Mouse (Mus musculus) G1E (cell line): ENCODE measurements around the gene Zdhhc22. TPM values are rescaled to one million over a fixed set of nuclear protein-coding genes. Genes with fewer than 3 reads are reported as not detected.

Source experiments
- ATAC-seq: 2 replicates; pipeline ENCODE4 v1.8.0; 2016; ENCODE audit warnings: mild to moderate bottlenecking; ENCODE audit not compliant: insufficient number of reproducible peaks, poor library complexity, low FRiP score, severe bottlenecking; ENCODE audit errors: extremely low read depth
- DNase-seq: peaks from one replicate; pipeline ENCODE4 v3.0.0; 2012; ENCODE audit warnings: low spot score
- H3K27me3 ChIP-seq: 2 replicates; pipeline ENCODE4 v1.6.1; 2012; ENCODE audit warnings: mild to moderate bottlenecking, low read length, inconsistent platforms; ENCODE audit not compliant: insufficient read depth
- H3K36me3 ChIP-seq: replicated peaks from 2 replicates; pipeline ENCODE3; 2012; ENCODE audit warnings: mild to moderate bottlenecking, inconsistent platforms
- H3K4me1 ChIP-seq: 2 replicates; pipeline ENCODE4 v1.6.1; 2012; ENCODE audit warnings: low read depth, low read length, inconsistent platforms, mixed read lengths; ENCODE audit not compliant: insufficient read depth
- H3K4me3 ChIP-seq: 2 replicates; pipeline ENCODE4 v1.5.1; 2012; ENCODE audit warnings: low read depth, mild to moderate bottlenecking, inconsistent platforms, low read length, moderate library complexity, mixed read lengths
- H3K9me3 ChIP-seq: replicated peaks from 2 replicates; pipeline ENCODE4 v1.6.1; 2012; ENCODE audit warnings: inconsistent platforms
- CTCF ChIP-seq: IDR thresholded peaks from 2 replicates; pipeline ENCODE4 v1.5.1; 2012; ENCODE audit warnings: low read depth, low read length, inconsistent platforms, mixed read lengths
- GATA1 ChIP-seq: IDR thresholded peaks from 2 replicates; pipeline ENCODE4 v1.6.1; 2012; ENCODE audit warnings: borderline replicate concordance, low read length, inconsistent platforms, mixed read lengths
- GATA2 ChIP-seq: IDR thresholded peaks from 2 replicates; pipeline ENCODE4 v1.6.1; 2012; ENCODE audit warnings: low read depth, low read length, inconsistent platforms, borderline replicate concordance
- POLR2AphosphoS5 ChIP-seq: IDR thresholded peaks from 2 replicates; pipeline ENCODE4 v1.6.1; 2012; ENCODE audit warnings: low read depth, low read length, inconsistent platforms; ENCODE audit not compliant: insufficient replicate concordance
- TAL1 ChIP-seq: conservative IDR thresholded peaks from 2 replicates; pipeline ENCODE4 v1.6.1; 2012; ENCODE audit warnings: low read depth, low read length, inconsistent platforms, mixed read lengths
- polyA plus RNA-seq: library from polyadenylated mRNA; stranded (reverse); fragments of >175 nt; gene quantifications from 2 replicates; pipeline ENCODE4 v1.2.3, GENCODE M21; 2012
- total RNA-seq, 2 experiments: library from RNA; stranded (forward) in 1 of 2; stranded (reverse) in 1 of 2; fragments of 200-1000 nt in 1 of 2; fragments of >200 nt in 1 of 2; fragmentation: Nextera tagmentation in 1 of 2; gene quantifications; 2 replicates each; pipeline ENCODE4 v1.2.3; 2014 to 2017

Gene Zdhhc22
- total and polyA plus RNA-seq, 3 experiments, result 0.11 TPM; not detected in 2

DNA sequence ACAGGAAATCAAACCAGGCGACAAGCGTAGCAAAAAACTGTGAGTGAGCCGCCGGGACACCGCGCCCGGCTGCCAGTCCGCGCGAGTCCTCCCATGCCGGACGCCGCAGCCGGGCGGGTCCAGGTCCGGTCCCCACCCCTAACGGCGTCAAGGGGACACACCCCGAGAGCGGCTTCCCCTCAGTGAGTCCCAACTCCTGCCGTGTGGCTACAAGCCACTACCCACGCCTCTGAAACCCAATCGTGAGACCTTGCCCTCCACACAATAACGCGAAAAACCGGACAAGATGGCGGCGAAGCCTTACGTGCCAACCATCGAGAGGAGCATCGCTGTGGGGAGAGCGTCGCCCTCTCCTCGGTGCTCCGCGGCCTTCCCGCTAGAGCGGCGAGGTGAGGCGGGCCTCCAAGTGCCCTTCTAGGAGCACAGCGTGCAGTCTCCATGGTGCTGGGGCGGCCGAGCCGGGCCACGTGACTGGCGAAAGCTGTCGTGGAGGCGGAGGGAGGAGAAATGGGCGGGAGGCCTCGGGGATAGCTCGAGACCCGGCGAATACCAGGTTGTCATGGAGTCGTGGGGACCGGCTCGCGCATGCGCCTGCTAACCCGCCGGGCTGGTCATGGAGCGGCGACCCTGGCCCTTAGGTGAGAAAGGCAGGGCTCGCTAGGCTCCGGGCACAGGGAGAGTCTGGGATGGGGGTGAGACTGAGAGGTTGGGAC, 43.2 kb downstream of the Zdhhc22 start, which contains the start of gene Cipc:
Cipc (plus strand) TSS at position 182 of the 713 bp plus-strand sequence.
- peaks cover 16% of the 10 kb centered on the region for H3K36me3 ChIP-seq
- peaks cover 65% of the 10 kb centered on the region for H3K4me1 ChIP-seq
- H3K4me3 ChIP-seq, result peak within 1 kb of the TSS; percentile 77
- TF ChIP-seq GATA1 (no peak), POLR2AphosphoS5 (0 out of 2 replicates have a peak, but pooled peaks have one; percentile 68), TAL1 (no peak), CTCF (no peak), GATA2 (no peak)
- DNase-seq (peak; percentile 99), ATAC-seq (peak; percentile 81)
- H3K27me3 ChIP-seq, result peaks cover 15% of the 10 kb centered on the region
- H3K9me3 ChIP-seq, result no peaks in the 10 kb centered on the region

DNA sequence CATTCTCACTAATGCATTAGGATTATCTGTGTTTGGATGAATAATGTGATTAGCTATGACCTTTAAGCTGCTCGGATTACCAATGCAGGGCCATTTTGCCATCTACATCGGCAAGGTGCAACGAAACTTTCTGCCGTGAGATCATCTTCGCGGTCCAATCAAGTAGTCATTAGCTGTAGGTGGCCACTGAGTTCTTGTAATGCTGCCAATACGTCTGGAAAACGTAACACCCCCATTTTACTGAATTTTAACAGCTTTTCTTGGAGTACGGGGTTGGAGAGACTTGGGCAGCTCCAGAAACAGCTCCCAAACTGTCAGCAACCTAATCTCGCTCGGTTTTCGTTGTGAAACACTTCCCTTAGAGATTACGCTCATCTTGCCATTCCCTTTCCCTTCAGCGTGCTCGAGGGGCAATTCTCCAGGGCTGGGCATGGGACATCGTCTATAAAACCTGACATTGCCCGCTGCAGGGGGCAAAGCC, 43.9 kb downstream of the Zdhhc22 start:
- ATAC-seq (no peak), DNase-seq (peak; percentile 36)
- Histone ChIP-seq H3K4me3 (peak overlapping the region; percentile 77), H3K4me1 (peaks cover 65% of the 10 kb centered on the region), H3K9me3 (no peaks in the 10 kb centered on the region), H3K36me3 (peaks cover 13% of the 10 kb centered on the region), H3K27me3 (peaks cover 18% of the 10 kb centered on the region)
- TF ChIP-seq GATA1, result no peak
- TF ChIP-seq POLR2AphosphoS5, result 0 out of 2 replicates have a peak, but pooled peaks have one; percentile 35

DNA sequence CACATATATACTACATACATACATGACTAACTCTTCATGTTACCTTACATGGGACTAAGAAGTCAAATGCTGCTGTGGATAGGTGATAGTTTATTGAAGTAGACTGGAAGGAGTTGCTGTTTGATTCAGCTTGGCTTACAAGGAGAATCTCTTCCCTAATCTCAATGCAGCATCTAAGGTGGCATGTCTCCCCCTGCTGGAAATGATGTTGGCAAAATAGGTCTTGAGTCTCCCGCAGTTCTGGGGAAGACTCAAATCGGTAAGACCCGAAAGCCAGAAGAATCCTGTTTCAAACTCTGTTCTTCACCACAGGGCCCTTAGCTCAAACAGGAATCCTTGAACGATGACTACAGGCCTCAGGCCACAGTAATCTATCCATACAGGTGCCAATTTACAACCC, 45.1 kb downstream of the Zdhhc22 start:
- no peak overlapping the region for H3K4me3 ChIP-seq
- no peaks in the 10 kb centered on the region for H3K9me3 ChIP-seq
- H3K27me3 ChIP-seq, result peaks cover 28% of the 10 kb centered on the region
- TF ChIP-seq CTCF (peak; percentile 24; the same call in 1 of the 2 replicates), GATA2 (peak; percentile 96; the same call in 1 of the 2 replicates), TAL1 (no peak)
- DNase-seq, result peak; percentile 51
- H3K4me1 ChIP-seq, result peaks cover 57% of the 10 kb centered on the region
- ATAC-seq, result no peak
- peaks cover 7% of the 10 kb centered on the region for H3K36me3 ChIP-seq

DNA sequence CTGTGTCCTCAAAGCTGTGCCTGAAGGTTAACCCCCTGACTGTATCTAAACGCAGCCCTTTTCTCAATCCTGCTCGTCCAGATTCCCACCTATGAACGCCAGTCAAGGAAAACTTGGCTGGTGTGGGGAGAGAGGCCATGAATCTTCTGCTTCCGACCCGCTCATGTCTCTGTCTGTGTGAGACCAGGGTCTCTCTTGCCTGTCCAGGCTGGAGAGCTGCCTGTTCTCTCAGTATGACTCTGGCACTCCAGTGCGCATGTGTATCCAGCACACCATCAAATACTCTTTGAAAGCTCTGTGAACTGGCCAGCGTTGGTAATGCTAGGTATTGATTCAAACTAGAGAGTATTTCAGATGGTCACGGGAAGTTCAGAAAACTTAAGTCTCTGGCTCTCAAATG, 46.8 kb downstream of the Zdhhc22 start:
- H3K4me1 ChIP-seq, result peaks cover 41% of the 10 kb centered on the region
- H3K27me3 ChIP-seq, result peaks cover 38% of the 10 kb centered on the region
- TF ChIP-seq CTCF (no peak), GATA1 (no peak), POLR2AphosphoS5 (no peak), GATA2 (no peak), TAL1 (no peak)
- DNase-seq (no peak), ATAC-seq (no peak)
- no peaks in the 10 kb centered on the region for H3K36me3 ChIP-seq
- H3K9me3 ChIP-seq, result no peaks in the 10 kb centered on the region
- H3K4me3 ChIP-seq, result no peak overlapping the region

DNA sequence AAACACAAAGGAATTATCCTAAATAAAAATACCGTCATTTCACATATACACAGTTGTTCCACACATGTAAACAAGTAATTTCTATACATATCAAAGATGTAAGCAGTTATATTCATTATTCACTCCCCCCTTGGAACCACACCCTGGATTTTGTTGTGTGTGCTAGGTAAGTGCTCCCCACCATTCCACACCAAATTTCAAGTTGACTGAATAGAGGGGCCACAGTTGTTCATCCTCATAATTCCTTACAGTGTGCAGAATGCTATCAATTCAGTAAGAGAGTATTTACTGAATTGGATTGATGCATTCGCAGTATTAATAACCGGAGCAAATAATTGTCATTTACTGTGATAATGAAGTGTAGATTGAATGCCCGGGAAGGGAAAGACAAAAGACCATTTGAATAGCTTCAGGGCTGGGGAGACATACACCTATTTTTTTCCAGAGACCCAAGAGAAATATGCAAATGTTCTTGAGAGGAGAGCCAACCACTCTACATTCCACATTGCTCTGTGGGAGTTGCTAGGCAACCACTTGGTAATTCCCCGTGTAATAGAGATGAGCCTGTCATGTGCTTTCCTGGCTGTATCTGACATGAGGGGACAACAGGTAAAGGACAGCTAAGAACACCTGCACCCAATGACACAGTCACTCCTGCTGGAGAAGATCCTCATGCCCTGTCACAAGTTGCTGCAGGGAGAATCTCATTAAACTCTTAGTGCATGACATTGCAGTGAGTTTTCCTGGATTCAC, 48.3 kb downstream of the Zdhhc22 start:
- ATAC-seq (no peak), DNase-seq (no peak)
- H3K9me3 ChIP-seq, result no peaks in the 10 kb centered on the region
- H3K27me3 ChIP-seq, result peaks cover 50% of the 10 kb centered on the region
- H3K36me3 ChIP-seq, result no peaks in the 10 kb centered on the region
- H3K4me1 ChIP-seq, result peaks cover 31% of the 10 kb centered on the region
- TF ChIP-seq POLR2AphosphoS5, result no peak
- no peak for TF ChIP-seq GATA1
- TF ChIP-seq TAL1, result no peak
- no peak for TF ChIP-seq CTCF
- no peak for TF ChIP-seq GATA2
- H3K4me3 ChIP-seq, result no peak overlapping the region

DNA sequence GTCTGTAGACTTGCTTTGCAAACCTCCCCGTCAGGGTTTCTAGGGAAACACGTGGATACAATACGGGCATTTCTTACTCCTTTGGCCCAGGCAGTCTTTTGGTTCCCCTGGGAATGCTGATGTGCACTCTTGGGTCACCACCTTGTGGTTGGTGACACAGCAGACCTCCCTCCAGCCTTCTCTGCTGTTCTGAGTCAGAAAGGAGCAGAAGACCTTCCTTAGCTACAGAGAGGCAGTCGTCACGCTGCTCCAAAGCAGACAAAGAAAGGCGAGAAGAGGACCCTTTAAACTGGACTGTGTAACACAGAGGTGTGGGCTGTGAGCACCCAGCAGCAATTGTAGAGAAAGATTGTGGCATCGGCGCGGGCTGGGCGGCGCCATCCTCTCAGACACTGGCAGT, 49.1 kb downstream of the Zdhhc22 start:
- Histone ChIP-seq H3K27me3 (peaks cover 55% of the 10 kb centered on the region), H3K4me1 (peaks cover 27% of the 10 kb centered on the region), H3K36me3 (no peaks in the 10 kb centered on the region), H3K4me3 (no peak overlapping the region), H3K9me3 (no peaks in the 10 kb centered on the region)
- ATAC-seq (no peak), DNase-seq (no peak)
- no peak for TF ChIP-seq GATA2
- TF ChIP-seq GATA1, result no peak
- no peak for TF ChIP-seq CTCF
- no peak for TF ChIP-seq POLR2AphosphoS5
- no peak for TF ChIP-seq TAL1

DNA sequence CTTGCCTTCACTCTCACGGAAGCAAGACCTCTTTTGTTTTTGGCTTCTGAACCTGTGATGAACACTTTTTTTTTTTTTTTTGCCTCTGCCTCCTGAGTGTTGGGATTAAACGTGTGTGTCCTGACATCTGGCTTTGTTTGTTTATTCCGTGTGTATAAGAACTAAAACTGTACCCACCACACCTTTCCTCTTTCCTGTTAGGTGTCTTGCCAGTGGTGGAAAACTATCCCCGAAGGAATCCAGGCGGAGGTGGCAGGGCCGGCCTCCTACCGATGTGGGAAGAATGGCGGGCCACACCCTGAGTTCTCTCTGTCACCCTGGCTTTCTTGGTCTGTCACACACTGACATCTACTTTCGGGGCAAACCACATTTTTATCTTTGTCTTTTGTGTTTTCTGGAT, 51.7 kb downstream of the Zdhhc22 start:
- Histone ChIP-seq H3K27me3 (peaks cover 65% of the 10 kb centered on the region), H3K4me1 (peaks cover 10% of the 10 kb centered on the region), H3K9me3 (no peaks in the 10 kb centered on the region), H3K36me3 (no peaks in the 10 kb centered on the region), H3K4me3 (no peak overlapping the region)
- DNase-seq, result no peak
- no peak for TF ChIP-seq CTCF
- no peak for ATAC-seq
